Mouse (Mus musculus) urinary bladder, postnatal 10 days (tissue): ENCODE data around the gene Srgap1.

Experiments
- DNase-seq: peaks from one replicate; pipeline ENCODE4 v3.0.0; 2022; ENCODE audit warnings: low spot score

The Srgap1 gene

GRCm38 (mm10) chr10:122017063-122017462 lies 30.1 kb downstream of the Srgap1 start:
- DNase-seq = no peak

GRCm38 (mm10) chr10:122016631-122017030 lies 30.5 kb downstream of the Srgap1 start:
- no peak for DNase-seq

GRCm38 (mm10) chr10:122012321-122012720 lies 34.8 kb downstream of the Srgap1 start:
- no peak for DNase-seq

- DNase-seq = no peak
Measured at GRCm38 (mm10) chr10:122008731-122009391, 38.3 kb downstream of the Srgap1 start.

- DNase-seq = no peak
Measured at GRCm38 (mm10) chr10:122008370-122008730, 38.8 kb downstream of the Srgap1 start.

GRCm38 (mm10) chr10:122006606-122007005 lies 40.5 kb downstream of the Srgap1 start:
- no peak for DNase-seq

GRCm38 (mm10) chr10:122006151-122006550 lies 41.0 kb downstream of the Srgap1 start:
- DNase-seq = no peak

GRCm38 (mm10) chr10:122005560-122005959 lies 41.6 kb downstream of the Srgap1 start:
- DNase-seq = no peak

GRCm38 (mm10) chr10:122002930-122003329 lies 44.2 kb downstream of the Srgap1 start:
- no peak for DNase-seq

GRCm38 (mm10) chr10:121998806-121999205 lies 48.3 kb downstream of the Srgap1 start:
- no peak for DNase-seq

GRCm38 (mm10) chr10:121996500-121996899 lies 50.6 kb downstream of the Srgap1 start:
- no peak for DNase-seq

- no peak for DNase-seq
Measured at GRCm38 (mm10) chr10:121995448-121995847, 51.7 kb downstream of the Srgap1 start.

GRCm38 (mm10) chr10:121994660-121995059 lies 52.5 kb downstream of the Srgap1 start:
- no peak for DNase-seq

GRCm38 (mm10) chr10:121992609-121993008 lies 54.5 kb downstream of the Srgap1 start:
- no peak for DNase-seq

- no peak for DNase-seq
Measured at GRCm38 (mm10) chr10:121986997-121987396, 60.1 kb downstream of the Srgap1 start.

GRCm38 (mm10) chr10:121984887-121985286 lies 62.2 kb downstream of the Srgap1 start:
- no peak for DNase-seq

GRCm38 (mm10) chr10:121983993-121984610 lies 63.0 kb downstream of the Srgap1 start:
- DNase-seq = no peak

GRCm38 (mm10) chr10:121975330-121975729 lies 71.8 kb downstream of the Srgap1 start:
- DNase-seq = no peak

- DNase-seq = no peak
Measured at GRCm38 (mm10) chr10:121974591-121974990, 72.5 kb downstream of the Srgap1 start.

GRCm38 (mm10) chr10:121973281-121973680 lies 73.8 kb downstream of the Srgap1 start:
- no peak for DNase-seq

GRCm38 (mm10) chr10:121972249-121972892 lies 74.7 kb downstream of the Srgap1 start:
- DNase-seq = no peak

GRCm38 (mm10) chr10:121971658-121972057 lies 75.5 kb downstream of the Srgap1 start:
- DNase-seq = no peak

GRCm38 (mm10) chr10:121970912-121971311 lies 76.2 kb downstream of the Srgap1 start:
- no peak for DNase-seq
